ENCODE assay signal across 30 mouse cellular contexts in genomic region chr19:32550446-32550845, GRCm38 (mm10). TPM values are rescaled to one million over a fixed set of nuclear protein-coding genes. Genes with fewer than 3 reads are reported as not detected.
DNase-seq lines count a peak whose midpoint lies in the region; ATAC-seq and TF ChIP-seq lines count a peak whose summit lies in the region.
"Had no signal": no experiment of that assay in that cellular context is flagged by ENCODE, and none has a peak within 500 bp of the region (broad histone marks: within the 10 kb centered on the region; RNA-seq: fewer than 3 reads in every experiment).

No protein-coding gene starts in this region.

- no peak overlapping the region for H3K4me2 ChIP-seq in heart, embryonic 12.5 days
- no peak overlapping the region for H3K4me2 ChIP-seq in liver, embryonic 11.5 days
- no peak overlapping the region for H3K4me2 ChIP-seq in stomach, embryonic 16.5 days (ENCODE audit: low read depth, low read length)
- H3K4me2 ChIP-seq: heart, embryonic 13.5 days; liver, embryonic 13.5 days; lung, embryonic 15.5 days; neural tube, embryonic 13.5 days had no signal

- TF ChIP-seq POLR2A in liver, adult 2 months (IDR thresholded peaks at IDR 0.05; ENCODE audit: extremely low read depth, insufficient read depth, low read length), result no peak

- no peaks in the 10 kb centered on the region for H3K27me3 ChIP-seq in heart, embryonic 12.5 days (replicated peaks)
- no peaks in the 10 kb centered on the region for H3K27me3 ChIP-seq in heart, embryonic 10.5 days (ENCODE audit: insufficient read depth, poor library complexity, severe bottlenecking)
- no peaks in the 10 kb centered on the region for H3K27me3 ChIP-seq in liver, adult 2 months (ENCODE audit: control insufficient read depth, insufficient read depth, low read length)
- H3K27me3 ChIP-seq in liver, embryonic 11.5 days (replicated peaks; ENCODE audit: control insufficient read depth, insufficient read depth, low read length), result no peaks in the 10 kb centered on the region
- no peaks in the 10 kb centered on the region for H3K27me3 ChIP-seq in stomach, embryonic 16.5 days (ENCODE audit: control insufficient read depth, insufficient read depth, low read length)
- H3K27me3 ChIP-seq: heart, embryonic 13.5 days; liver, embryonic 13.5 days; lung, embryonic 15.5 days; neural tube, embryonic 13.5 days had no signal

- 63% methylated on average over 5 of the region's 5 CpGs for WGBS in heart, embryonic 12.5 days
- 67% methylated on average over 5 of the region's 5 CpGs for WGBS in heart, embryonic 10.5 days
- WGBS in liver, adult 2 months, result 17% methylated on average over 5 of the region's 5 CpGs
- WGBS in liver, embryonic 11.5 days, result 59% methylated on average over 5 of the region's 5 CpGs
- 41% methylated on average over 5 of the region's 5 CpGs for WGBS in stomach, embryonic 16.5 days

- no peaks in the 10 kb centered on the region for H3K36me3 ChIP-seq in heart, embryonic 12.5 days
- H3K36me3 ChIP-seq in heart, embryonic 10.5 days, result no peaks in the 10 kb centered on the region
- no peaks in the 10 kb centered on the region for H3K36me3 ChIP-seq in liver, adult 2 months (ENCODE audit: control insufficient read depth, insufficient read depth, low read length)
- no peaks in the 10 kb centered on the region for H3K36me3 ChIP-seq in liver, embryonic 11.5 days (ENCODE audit: control insufficient read depth, insufficient read depth, low read length)
- no peaks in the 10 kb centered on the region for H3K36me3 ChIP-seq in stomach, embryonic 16.5 days (ENCODE audit: control insufficient read depth, insufficient read depth, low read length)
- H3K36me3 ChIP-seq: forebrain, embryonic 10.5 days; heart, embryonic 13.5 days; liver, embryonic 13.5 days; lung, embryonic 15.5 days; neural tube, embryonic 13.5 days had no signal

- peak overlapping the region; percentile 25; the same call in 1 of the 2 replicates for H3K27ac ChIP-seq in heart, embryonic 12.5 days (ENCODE audit: poor library complexity, severe bottlenecking)
- H3K27ac ChIP-seq in heart, embryonic 10.5 days, result no peak overlapping the region
- H3K27ac ChIP-seq in liver, adult 2 months (replicated peaks; ENCODE audit: insufficient read depth, low read depth, low read length), result peak overlapping the region; percentile 81
- no peak overlapping the region for H3K27ac ChIP-seq in liver, embryonic 11.5 days (ENCODE audit: low read depth, low read length)
- H3K27ac ChIP-seq in stomach, embryonic 16.5 days (ENCODE audit: low read length), result peak overlapping the region; percentile 25; the same call in 1 of the 2 replicates
- H3K27ac ChIP-seq: forebrain, embryonic 10.5 days; heart, embryonic 13.5 days; hindbrain, postnatal 0 days; kidney, postnatal 0 days; liver, embryonic 13.5 days; lung, embryonic 15.5 days; macrophage; neural tube, embryonic 13.5 days had no signal

- no peak for DNase-seq in heart, embryonic 10.5 days (ENCODE audit: low spot score)
- peak; percentile 99 for DNase-seq in liver, adult 2 months (ENCODE audit: extremely low read depth, low read depth, low spot score)
- DNase-seq in liver, embryonic 11.5 days (ENCODE audit: low spot score), result no peak
- DNase-seq in fat pad, adult 2 months (ENCODE audit: extremely low read depth, low read depth, low spot score), result peak; percentile 92
- no peak for DNase-seq in urinary bladder, postnatal 4 days (ENCODE audit: low spot score in 2 of 2)
- DNase-seq: adrenal gland, postnatal 14 days; cerebellum, adult 8-10 months; cerebellum, postnatal 36 days; embryo, embryonic 11 days; gastrocnemius, postnatal 14 days; kidney, adult 11 months; left cerebral cortex, postnatal 4 days; liver, embryonic 13.5 days; retina, postnatal 1 day; right cerebral cortex, postnatal 25 days; spleen, adult 18-20 months; thymus, postnatal 36 days had no signal

- TF ChIP-seq CTCF in liver, adult 2 months (IDR thresholded peaks at IDR 0.05; ENCODE audit: low read depth, low read length), result no peak

- no peak for ATAC-seq in heart, embryonic 12.5 days (ENCODE audit: insufficient number of reproducible peaks, low FRiP score)
- no peak for ATAC-seq in liver, embryonic 11.5 days (replicated peaks; ENCODE audit: low FRiP score)
- no peak; the same call in 1 of the 2 replicates for ATAC-seq in stomach, embryonic 16.5 days (ENCODE audit: insufficient read depth, low FRiP score)
- ATAC-seq: activated CD4-positive, CD25-positive, alpha-beta regulatory T cell, adult 4 months; forebrain, embryonic 16.5 days; hindbrain, postnatal 0 days; midbrain, embryonic 16.5 days had no signal

- no peak overlapping the region for H3K4me3 ChIP-seq in heart, embryonic 12.5 days
- H3K4me3 ChIP-seq in heart, embryonic 10.5 days, result no peak overlapping the region
- H3K4me3 ChIP-seq in liver, adult 2 months (ENCODE audit: insufficient read depth, low read depth, low read length), result no peak overlapping the region
- H3K4me3 ChIP-seq in liver, embryonic 11.5 days (ENCODE audit: low read depth, low read length), result no peak overlapping the region
- H3K4me3 ChIP-seq in stomach, embryonic 16.5 days (replicated peaks; ENCODE audit: low read length), result no peak overlapping the region
- H3K4me3 ChIP-seq: forebrain, embryonic 10.5 days; heart, embryonic 13.5 days; liver, embryonic 13.5 days; lung, embryonic 15.5 days; myocyte; neural tube, embryonic 13.5 days had no signal

- no peaks in the 10 kb centered on the region for H3K4me1 ChIP-seq in heart, embryonic 12.5 days (replicated peaks)
- no peaks in the 10 kb centered on the region for H3K4me1 ChIP-seq in heart, embryonic 10.5 days
- H3K4me1 ChIP-seq in liver, adult 2 months (ENCODE audit: control insufficient read depth, insufficient read depth, low read length), result peaks cover 12% of the 10 kb centered on the region
- no peaks in the 10 kb centered on the region for H3K4me1 ChIP-seq in liver, embryonic 11.5 days (replicated peaks; ENCODE audit: control insufficient read depth, insufficient read depth, low read length)
- H3K4me1 ChIP-seq in stomach, embryonic 16.5 days (ENCODE audit: control insufficient read depth, insufficient read depth, low read length), result peaks cover 3% of the 10 kb centered on the region; the same call in 1 of the 2 replicates
- H3K4me1 ChIP-seq: lung, embryonic 15.5 days had no signal

- no peaks in the 10 kb centered on the region for H3K79me2 ChIP-seq in liver, adult 2 months (ENCODE audit: control insufficient read depth, insufficient read depth, low read length)

- H3K9me3 ChIP-seq in heart, embryonic 12.5 days (replicated peaks), result no peaks in the 10 kb centered on the region
- H3K9me3 ChIP-seq in heart, embryonic 10.5 days, result no peaks in the 10 kb centered on the region
- H3K9me3 ChIP-seq in liver, embryonic 11.5 days (ENCODE audit: control insufficient read depth, low read length), result no peaks in the 10 kb centered on the region
- no peaks in the 10 kb centered on the region for H3K9me3 ChIP-seq in stomach, embryonic 16.5 days (replicated peaks; ENCODE audit: control insufficient read depth, low read length)
- H3K9me3 ChIP-seq: forebrain, embryonic 10.5 days; heart, embryonic 13.5 days; liver, embryonic 13.5 days; lung, embryonic 15.5 days; neural tube, embryonic 13.5 days had no signal

- H3K9ac ChIP-seq in heart, embryonic 12.5 days, result no peak overlapping the region
- H3K9ac ChIP-seq in liver, adult 2 months (ENCODE audit: low read depth, low read length), result no peak overlapping the region
- no peak overlapping the region for H3K9ac ChIP-seq in liver, embryonic 11.5 days (ENCODE audit: low read depth, low read length)
- no peak overlapping the region for H3K9ac ChIP-seq in stomach, embryonic 16.5 days (ENCODE audit: low read length)
- H3K9ac ChIP-seq: heart, embryonic 13.5 days; liver, embryonic 13.5 days; lung, embryonic 15.5 days; neural tube, embryonic 13.5 days had no signal

RNA-seq across cellular contexts. Expression of gene Papss2, which starts 45.1 kb away (rescaled TPM):
- 27.1 and 27.5 TPM in 2 replicates for polyA plus RNA-seq in heart, embryonic 12.5 days (2016; fragmentation: Nextera tagmentation; extraction: Ambion mirVana)
- 6.6 and 12.2 TPM in 2 replicates for polyA plus RNA-seq in heart, embryonic 10.5 days (2016; fragmentation: Nextera tagmentation; extraction: Ambion mirVana)
- total RNA-seq in liver, adult 2 months (2014; rRNA removed), result 211 and 223 TPM in 2 replicates
- 75.1 and 86.7 TPM in 2 replicates for polyA plus RNA-seq in liver, adult 2 months (2012; rRNA removed)
- polyA plus RNA-seq in liver, embryonic 11.5 days (2014; fragmentation: Nextera tagmentation; extraction: Ambion mirVana), result 3.4 and 3.5 TPM in 2 replicates
- polyA plus RNA-seq in stomach, embryonic 16.5 days (2015; fragmentation: Nextera tagmentation; extraction: Ambion mirVana), result 11.0 and 13.0 TPM in 2 replicates

Comparison
In these comparisons a context has a peak if more than half of its experiments do, and no peak if none do; other contexts are left out.
1. H3K27ac ChIP-seq: peak in heart, embryonic 12.5 days (single experiment), liver, adult 2 months (single experiment) and stomach, embryonic 16.5 days (single experiment); none in heart, embryonic 10.5 days (single experiment) and liver, embryonic 11.5 days (single experiment).
2. DNase-seq: peak in liver, adult 2 months (single experiment) and fat pad, adult 2 months (single experiment); none in heart, embryonic 10.5 days (single experiment), liver, embryonic 11.5 days (single experiment) and urinary bladder, postnatal 4 days (0 of 2).